Mouse (Mus musculus) lung, adult 2 months (tissue): ENCODE measurements around the gene Aak1. TPM values are rescaled to one million over a fixed set of nuclear protein-coding genes. Genes with fewer than 3 reads are reported as not detected.
"Not testable (repeated sequence)": the region's sequence is repeated elsewhere in the genome, so short reads cannot be mapped to it uniquely, and the experiment has no call there.

Experiments
- DNase-seq: peaks from one replicate; pipeline ENCODE4 v3.0.0; 2022
- H3K4me1 ChIP-seq: fragments of 200-500 bp; 2 replicates; pipeline ENCODE4 v1.6.1; 2011; ENCODE audit warnings: low read length; ENCODE audit not compliant: control insufficient read depth, insufficient read depth
- H3K4me3 ChIP-seq: fragments of 200-500 bp; replicated peaks from 2 replicates; pipeline ENCODE3; 2011; ENCODE audit warnings: low read depth, mild to moderate bottlenecking, control low read depth, low read length; ENCODE audit errors: extremely low read depth
- CTCF ChIP-seq: fragments of 200-500 bp; IDR thresholded peaks from 2 replicates; pipeline ENCODE4 v1.5.1; 2011; ENCODE audit warnings: mild to moderate bottlenecking, low read length, control low read depth; ENCODE audit not compliant: insufficient read depth
- POLR2A ChIP-seq: fragments of 200-500 bp; IDR thresholded peaks from 2 replicates; pipeline ENCODE4 v1.6.1; 2011; ENCODE audit warnings: low read depth, mild to moderate bottlenecking, control low read depth, low read length, borderline replicate concordance; ENCODE audit errors: extremely low read depth
- WGBS: fragments of 180-500 bp; shearing (Covaris S2); methylation state at CpG from one replicate; pipeline ENCODE4 v1.1.7; 2018; 5-methylcytosine and 5-hydroxymethylcytosine counted together
- polyA plus RNA-seq: library from polyadenylated mRNA; depleted of rRNA; stranded (reverse); fragments of >200 nt; gene quantifications from 2 replicates; pipeline ENCODE4 v1.2.3, GENCODE M21; 2012; rRNA removed

Aak1 gene
- polyA plus RNA-seq, 1 experiment, result 17.7 TPM

DNA sequence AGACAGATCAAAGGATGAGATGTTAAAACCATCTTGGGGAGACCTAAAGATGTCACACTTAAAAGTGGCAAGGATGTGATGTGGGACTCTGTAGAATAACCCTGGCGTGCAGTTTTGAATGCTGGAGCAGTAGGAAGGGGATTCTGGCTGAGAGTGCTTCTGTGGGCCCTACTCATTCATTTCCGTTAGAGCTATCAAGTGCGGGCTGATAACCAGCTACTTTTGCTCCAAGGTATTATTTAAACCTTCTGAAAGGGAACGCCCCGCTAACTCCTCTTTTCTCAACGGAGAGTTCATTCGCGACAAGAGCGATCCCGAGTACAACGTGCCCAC lies 192.7 kb downstream of the Aak1 start:
- H3K4me3 ChIP-seq, result peak overlapping the region; percentile 79
- TF ChIP-seq CTCF, result no peak
- no peak for TF ChIP-seq POLR2A
- DNase-seq, result no peak
- WGBS, result under 1% methylated on average over 11 of the region's 11 CpGs
- H3K4me1 ChIP-seq, result peaks cover 6% of the 10 kb centered on the region

DNA sequence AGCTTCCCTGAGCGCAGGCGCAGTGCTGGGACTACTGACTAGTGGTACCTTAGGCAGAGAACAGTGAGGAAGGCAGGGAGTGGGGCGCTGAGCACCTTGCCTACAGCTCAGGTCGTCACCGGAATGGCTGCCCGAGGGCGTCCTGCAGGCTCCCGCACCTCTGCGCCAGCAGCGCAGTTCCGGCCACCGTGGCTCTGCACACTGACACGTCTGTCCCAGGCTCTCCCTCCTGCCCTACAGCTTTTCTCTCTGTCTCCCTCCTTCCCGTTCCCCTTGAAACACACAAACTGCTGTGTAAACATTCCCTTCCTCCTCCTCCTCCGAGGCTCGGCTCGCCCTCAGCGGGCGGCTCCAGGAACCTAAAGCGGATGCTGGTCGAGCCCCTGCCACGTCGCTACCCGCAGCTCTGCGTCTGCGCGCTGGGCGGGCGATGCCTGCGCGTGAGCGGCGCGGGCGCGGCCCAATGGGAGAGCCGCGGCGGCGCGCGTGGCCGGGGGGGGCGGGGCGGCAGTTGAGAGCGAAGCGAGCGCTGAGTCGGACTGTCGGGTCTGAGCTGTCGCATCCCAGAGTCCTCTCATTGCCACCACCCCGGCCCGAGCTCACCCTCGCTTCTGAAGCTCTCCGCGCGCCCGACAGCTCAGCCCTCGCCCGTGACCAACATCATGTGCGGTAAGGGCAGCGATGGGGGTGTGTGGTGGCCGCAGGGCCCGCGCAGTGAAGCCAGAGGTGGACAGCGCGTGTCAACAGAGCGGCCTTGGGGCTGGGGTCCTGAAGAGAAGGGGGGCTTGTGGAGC lies 193.2 kb downstream of the Aak1 start, which contains the start of gene Gfpt1:
Gene Gfpt1 (plus strand): TSS at position 510 of the 794 bp plus-strand sequence.
- peak within 1 kb of the TSS; percentile 79 for H3K4me3 ChIP-seq
- peak; percentile 86 for TF ChIP-seq POLR2A
- no peak for TF ChIP-seq CTCF
- DNase-seq, result peak; percentile 92
- under 1% methylated on average over 68 of the region's 68 CpGs for WGBS
- peaks cover 6% of the 10 kb centered on the region for H3K4me1 ChIP-seq

DNA sequence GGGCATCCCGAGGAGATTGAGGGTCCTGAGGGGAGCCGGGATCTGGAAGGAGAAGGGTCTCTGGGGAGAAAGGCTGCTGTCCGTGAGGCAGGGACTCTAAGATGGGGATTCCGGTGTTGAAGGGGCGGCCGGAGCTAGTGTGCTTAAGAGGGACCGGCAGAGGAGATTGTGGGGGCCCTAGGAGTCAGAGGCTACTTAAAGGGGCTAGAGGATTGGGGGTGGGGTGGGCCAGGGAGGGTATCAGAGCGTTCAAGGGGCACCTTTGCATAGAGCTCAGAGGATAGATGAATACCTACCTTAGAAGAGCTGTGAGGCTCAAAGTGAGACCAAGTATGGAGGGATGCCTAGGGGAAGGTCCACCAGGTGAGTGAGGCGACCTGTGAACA lies 193.8 kb downstream of the Aak1 start:
- TF ChIP-seq POLR2A (no peak), CTCF (no peak)
- H3K4me3 ChIP-seq, result peak overlapping the region; percentile 72
- H3K4me1 ChIP-seq, result peaks cover 6% of the 10 kb centered on the region; the same call in 1 of the 2 replicates
- 2% methylated on average over 9 of the region's 9 CpGs for WGBS
- no peak for DNase-seq

DNA sequence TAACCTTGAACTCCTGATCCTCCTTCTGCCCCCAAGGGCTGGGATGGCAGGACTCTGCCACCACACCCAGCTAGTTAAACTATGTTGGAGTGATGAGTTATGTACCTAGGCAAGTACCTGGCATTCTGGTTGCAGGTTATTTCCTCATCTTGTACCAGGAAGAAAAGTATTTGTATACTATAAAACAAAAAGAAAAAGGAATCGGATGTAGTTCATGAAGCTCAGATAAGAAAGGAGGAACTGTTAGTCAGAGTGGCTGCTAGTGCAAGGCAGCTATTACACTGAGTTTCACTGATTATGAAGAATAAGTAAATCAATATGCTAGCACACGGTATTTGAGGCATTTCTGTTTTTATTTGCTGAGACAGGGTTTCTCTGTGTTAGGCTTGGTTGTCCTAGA lies 195.6 kb downstream of the Aak1 start:
- no peak overlapping the region for H3K4me3 ChIP-seq
- 50% methylated on average over 2 of the region's 2 CpGs for WGBS
- peaks cover 6% of the 10 kb centered on the region; the same call in 1 of the 2 replicates for H3K4me1 ChIP-seq
- no peak for TF ChIP-seq POLR2A
- no peak for TF ChIP-seq CTCF
- no peak for DNase-seq

DNA sequence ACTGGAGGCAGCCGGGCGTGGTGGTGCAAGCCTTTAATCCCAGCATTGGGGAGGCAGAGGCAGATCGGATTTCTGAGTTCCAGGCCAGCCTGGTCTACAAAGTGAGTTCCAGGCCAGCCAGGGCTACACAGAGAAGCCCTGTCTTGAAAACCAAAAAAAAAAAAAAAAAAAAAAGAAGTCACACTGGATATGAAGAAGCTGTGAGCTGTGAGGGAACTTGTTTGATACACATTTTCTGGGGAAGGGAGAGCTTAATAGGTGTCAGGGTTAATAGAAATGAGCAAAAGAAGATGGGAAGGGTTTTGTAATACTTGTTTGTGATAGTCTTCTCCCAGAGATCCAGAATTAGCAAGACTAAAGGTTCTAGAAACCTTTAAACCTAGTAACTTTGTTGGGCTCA lies 196.2 kb downstream of the Aak1 start:
- Histone ChIP-seq H3K4me1 (peaks cover 6% of the 10 kb centered on the region; the same call in 1 of the 2 replicates), H3K4me3 (no peak overlapping the region)
- no peak for DNase-seq
- no peak for TF ChIP-seq POLR2A
- no peak for TF ChIP-seq CTCF
- 77% methylated on average over 3 of the region's 3 CpGs for WGBS

DNA sequence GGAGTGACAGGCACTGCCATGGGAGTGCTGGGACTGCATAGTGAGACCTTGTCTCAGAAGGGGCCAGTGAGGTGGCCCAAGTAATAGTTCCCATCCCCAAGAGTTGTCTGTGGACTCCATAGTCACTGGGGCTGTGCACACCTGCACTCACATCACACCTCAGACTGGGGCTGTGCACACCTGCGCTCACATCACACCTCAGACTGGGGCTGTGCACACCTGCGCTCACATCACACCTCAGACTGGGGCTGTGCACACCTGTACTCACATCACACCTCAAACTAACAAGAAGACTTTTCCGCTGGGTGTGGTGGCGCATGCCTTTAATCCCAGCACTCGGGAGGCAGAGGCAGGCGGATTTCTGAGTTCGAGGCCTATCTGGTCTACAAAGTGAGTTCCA lies 199.4 kb downstream of the Aak1 start:
- WGBS, result 99% methylated on average over 7 of the region's 7 CpGs
- not testable (repeated sequence) for DNase-seq, H3K4me3 ChIP-seq, H3K4me1 ChIP-seq

DNA sequence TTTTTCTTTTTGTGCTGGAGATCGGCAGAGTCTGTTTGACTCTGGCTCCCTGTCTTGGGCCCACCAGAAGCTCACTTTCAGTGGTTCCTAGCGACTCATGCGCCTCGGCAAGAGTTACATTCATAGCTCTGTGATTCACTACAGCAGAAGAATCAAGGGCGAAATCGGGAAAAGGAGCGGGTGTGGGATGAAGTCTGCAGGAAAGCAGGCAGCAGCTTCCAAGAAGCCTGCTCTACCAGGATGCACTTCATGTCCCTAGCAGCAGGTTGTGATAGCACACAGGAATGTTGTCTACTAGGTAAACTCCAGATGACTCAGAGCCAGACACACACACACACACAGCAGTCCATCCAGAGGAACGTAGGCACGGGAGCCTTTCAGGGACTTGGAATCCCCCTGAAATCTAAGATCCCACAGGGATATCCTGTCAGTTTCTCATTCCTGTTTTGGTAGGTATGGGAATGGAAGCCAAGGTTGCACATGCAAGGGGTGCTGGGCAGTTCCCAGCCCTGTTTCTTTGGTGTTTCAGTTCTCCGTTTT lies 202.6 kb downstream of the Aak1 start:
- Histone ChIP-seq H3K4me1 (no peaks in the 10 kb centered on the region), H3K4me3 (no peak overlapping the region)
- 89% methylated on average over 10 of the region's 10 CpGs for WGBS
- TF ChIP-seq CTCF (no peak), POLR2A (no peak)
- no peak for DNase-seq

Other genes with a start within 250 kb of the Aak1 start
- gene Asprv1, start 221.4 kb upstream of the Aak1 start, polyA plus RNA-seq, result 0.43 and 263 TPM in 2 replicates
- gene Mxd1, start 180.4 kb upstream of the Aak1 start, polyA plus RNA-seq, result 14.8 and 19.1 TPM in 2 replicates
- gene Snrnp27, start 165.0 kb upstream of the Aak1 start, polyA plus RNA-seq, result 8.4 and 9.8 TPM in 2 replicates
- gene Gmcl1, start 116.1 kb upstream of the Aak1 start, polyA plus RNA-seq, result 8.4 and 8.7 TPM in 2 replicates
- 76.5 and 110 TPM in 2 replicates for gene Anxa4, start 55.9 kb upstream of the Aak1 start, polyA plus RNA-seq
- 72.5 and 88.5 TPM in 2 replicates for gene Nfu1, start 159.7 kb downstream of the Aak1 start, polyA plus RNA-seq
- 13.3 and 17.3 TPM in 2 replicates for gene Gfpt1, start 193.3 kb downstream of the Aak1 start, polyA plus RNA-seq